Mouse (Mus musculus) ES-Bruce4 (cell line): Measurements from ENCODE around the gene Grm8.

Experiments used
- CTCF ChIP-seq: IDR thresholded peaks from one replicate; pipeline ENCODE4 v1.8.1; 2011; ENCODE audit warnings: low read depth, low read length
- POLR2A ChIP-seq: IDR thresholded peaks from one replicate; pipeline ENCODE4 v1.8.1; 2011; ENCODE audit warnings: low read length; ENCODE audit not compliant: insufficient read depth

- TF ChIP-seq POLR2A (no peak), CTCF (no peak)
Observed at GRCm38 (mm10) chr6:27360440-27360839, 774.5 kb downstream of the Grm8 start.
